In the genomic region with DNA sequence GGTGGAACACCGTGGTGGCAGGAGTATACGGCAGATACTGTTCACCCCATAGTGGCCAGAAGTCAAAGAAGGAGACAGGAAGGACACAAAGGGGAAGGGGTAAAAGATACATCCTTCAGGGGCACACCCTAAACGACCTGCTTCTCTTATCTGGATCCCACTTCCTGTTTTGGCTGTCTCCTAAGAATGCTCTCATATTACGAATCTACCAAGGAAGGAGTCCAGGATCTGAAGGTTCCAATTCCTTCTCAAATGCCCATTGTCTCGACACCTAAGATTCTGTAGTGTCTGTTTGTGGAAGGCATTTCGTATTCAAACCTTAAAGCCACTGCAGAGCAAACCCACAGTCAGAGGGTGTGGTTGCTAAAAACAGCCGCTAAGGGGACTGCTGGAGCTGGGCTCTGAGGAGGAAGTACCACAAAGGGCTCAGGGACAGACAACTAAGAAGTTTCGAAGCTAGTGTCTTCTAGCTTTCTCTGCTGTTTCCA, we compare ENCODE assay signal across 9 mouse cellular contexts. TPM values are rescaled to one million over a fixed set of nuclear protein-coding genes. Genes with fewer than 3 reads are reported as not detected.
DNase-seq lines count a peak whose midpoint lies in the region; ATAC-seq and TF ChIP-seq lines count a peak whose summit lies in the region.
"Had no signal": no experiment of that assay in that cellular context is flagged by ENCODE, and none has a peak within 500 bp of the region (broad histone marks: within the 10 kb centered on the region; RNA-seq: fewer than 3 reads in every experiment).

No protein-coding gene starts in this region.

- H3K27ac ChIP-seq in forebrain, postnatal 0 days (ENCODE audit: low read depth, low read length) = no peak overlapping the region
- no peak overlapping the region for H3K27ac ChIP-seq in forebrain, embryonic 12.5 days

- no peaks in the 10 kb centered on the region for H3K27me3 ChIP-seq in forebrain, postnatal 0 days (ENCODE audit: insufficient read depth, low read length)
- no peaks in the 10 kb centered on the region for H3K27me3 ChIP-seq in forebrain, embryonic 12.5 days

- no peak overlapping the region for H3K4me2 ChIP-seq in forebrain, postnatal 0 days (ENCODE audit: low read depth)
- no peak overlapping the region for H3K4me2 ChIP-seq in forebrain, embryonic 12.5 days

- H3K4me3 ChIP-seq in forebrain, postnatal 0 days (ENCODE audit: low read depth, low read length) = no peak overlapping the region
- H3K4me3 ChIP-seq in forebrain, embryonic 12.5 days (replicated peaks) = no peak overlapping the region

- H3K4me1 ChIP-seq in forebrain, postnatal 0 days (ENCODE audit: insufficient read depth) = no peaks in the 10 kb centered on the region
- peaks cover 12% of the 10 kb centered on the region for H3K4me1 ChIP-seq in forebrain, embryonic 12.5 days

- TF ChIP-seq CTCF in forebrain, postnatal 0 days (IDR thresholded peaks at IDR 0.05; ENCODE audit: low read depth) = peak; percentile 21; the same call in 1 of the 2 replicates

- H3K9me3 ChIP-seq in forebrain, postnatal 0 days (ENCODE audit: low read length) = no peaks in the 10 kb centered on the region
- H3K9me3 ChIP-seq in forebrain, embryonic 12.5 days = 0 out of 2 replicates have a peak, but pooled peaks cover 2% of the 10 kb centered on the region

- H3K36me3 ChIP-seq in forebrain, postnatal 0 days (ENCODE audit: insufficient read depth) = no peaks in the 10 kb centered on the region
- no peaks in the 10 kb centered on the region for H3K36me3 ChIP-seq in forebrain, embryonic 12.5 days (replicated peaks)

- WGBS in forebrain, postnatal 0 days = 47% methylated on average over 8 of the region's 8 CpGs
- 58% methylated on average over 8 of the region's 8 CpGs for WGBS in forebrain, embryonic 12.5 days

- DNase-seq in forebrain, postnatal 0 days = no peak
- DNase-seq in embryo, embryonic 11 days = peak; percentile 38
- peak; percentile 62 for DNase-seq in liver
- DNase-seq in gastrocnemius, adult 18-20 months (ENCODE audit: low spot score) = no peak
- no peak for DNase-seq in cerebellum, postnatal 4 days (ENCODE audit: low spot score in 2 of 2)
- no peak for DNase-seq in right cerebral cortex, postnatal 25 days

- H3K9ac ChIP-seq in forebrain, postnatal 0 days = no peak overlapping the region
- no peak overlapping the region for H3K9ac ChIP-seq in forebrain, embryonic 12.5 days

- no peak for ATAC-seq in forebrain, postnatal 0 days
- no peak for ATAC-seq in forebrain, embryonic 12.5 days (ENCODE audit: low FRiP score)
- peak; percentile 40 for ATAC-seq in neutrophil, adult 5-6 weeks (ENCODE audit: extremely low read depth, insufficient number of reproducible peaks, low FRiP score, poor library complexity, severe bottlenecking)

RNA-seq across cellular contexts. Expression of gene Ccr1, which starts 39.7 kb away (rescaled TPM):
- total RNA-seq in forebrain, postnatal 0 days (2014; rRNA removed) = 0.38 and 1.1 TPM in 2 replicates
- polyA plus RNA-seq in forebrain, postnatal 0 days (2015; fragmentation: Nextera tagmentation; extraction: Ambion mirVana) = 0.76 and 0.77 TPM in 2 replicates
- polyA plus RNA-seq in forebrain, embryonic 12.5 days (2016; fragmentation: Nextera tagmentation; extraction: Ambion mirVana) = 0.62 and 1.0 TPM in 2 replicates
- total RNA-seq in neutrophil, adult 5-6 weeks (2017) = 360 and 362 TPM in 2 replicates
- under 1 TPM in 1 of 2 experiments, not detected in 1; 0.07 TPM for total RNA-seq in gastrocnemius, adult 18-20 months (2021)

RNA-seq across cellular contexts. Expression of gene Ccr1l1, which starts 49.4 kb away (rescaled TPM):
- not detected in 2 replicates for total RNA-seq in forebrain, postnatal 0 days (2014; rRNA removed)
- polyA plus RNA-seq in forebrain, postnatal 0 days (2015; fragmentation: Nextera tagmentation; extraction: Ambion mirVana) = not detected in 2 replicates
- polyA plus RNA-seq in forebrain, embryonic 12.5 days (2016; fragmentation: Nextera tagmentation; extraction: Ambion mirVana) = not detected in 2 replicates
- total RNA-seq in neutrophil, adult 5-6 weeks (2017) = 1.2 TPM in 1 of 2 replicates, not detected in the other
- not detected for total RNA-seq in gastrocnemius, adult 18-20 months (2021)
- polyA plus RNA-seq: C2C12 had no signal

Comparison
In these comparisons a context has a peak if more than half of its experiments do, and no peak if none do; other contexts are left out.
1. DNase-seq: peak in embryo, embryonic 11 days (single experiment) and liver (single experiment); none in forebrain, postnatal 0 days (single experiment), gastrocnemius, adult 18-20 months (single experiment), cerebellum, postnatal 4 days (0 of 2) and right cerebral cortex, postnatal 25 days (single experiment).
2. RNA of gene Ccr1, which starts 39.7 kb away (total RNA-seq): 360 to 362 TPM in neutrophil, adult 5-6 weeks; 0.38 to 1.1 TPM in forebrain, postnatal 0 days and 0.07 TPM in gastrocnemius, adult 18-20 months; every median in the first group is over 100 times any median in the second.